Mouse (Mus musculus): ENCODE measurements around the gene Usp32. TPM values are rescaled to one million over a fixed set of nuclear protein-coding genes. Genes with fewer than 3 reads are reported as not detected.

The Usp32 gene
- total RNA-seq, 2 experiments from 2014 or later, result 21.8 to 22.7 TPM

GRCm38 (mm10) chr11:84988341-84988919, 151.5 kb downstream of the Usp32 start:
- intact Hi-C loops (cut with DNase I), result no loop called here
- peak in 1 of 2 experiments; percentile 33 for DNase-seq

- no peak for DNase-seq
- intact Hi-C loops (cut with DNase I), result no loop called here
Observed at GRCm38 (mm10) chr11:84985421-84985820, 154.5 kb downstream of the Usp32 start.

GRCm38 (mm10) chr11:84980697-84981096, 159.3 kb downstream of the Usp32 start:
- intact Hi-C loops (cut with DNase I), result no loop called here
- no peak for DNase-seq

GRCm38 (mm10) chr11:84979351-84979750, 160.6 kb downstream of the Usp32 start:
- intact Hi-C loops (cut with DNase I), result loop anchor here (5.0 kb wide), 1 partner anchor 37 kb away; no protein-coding TSS in a partner anchor

GRCm38 (mm10) chr11:84978113-84978512, 161.8 kb downstream of the Usp32 start:
- DNase-seq, result peak; percentile 45 to 64
- intact Hi-C loops (cut with DNase I), result loop anchor here (1.0 to 5.0 kb wide), 2 partner anchors 36 to 60 kb away; no protein-coding TSS in a partner anchor

More at GRCm38 (mm10) chr11:84979351-84979750, 160.6 kb downstream of the Usp32 start:
- no peak for DNase-seq

GRCm38 (mm10) chr11:84977385-84977952, 162.5 kb downstream of the Usp32 start:
- DNase-seq, result peak; percentile 65 to 66
- intact Hi-C loops (cut with DNase I), result loop anchor here (2.0 to 5.0 kb wide), 2 partner anchors 21 to 35 kb away; partner anchors contain the start of gene Car4

GRCm38 (mm10) chr11:84976706-84977105, 163.3 kb downstream of the Usp32 start:
- intact Hi-C loops (cut with DNase I), result loop anchor here (2.0 to 5.0 kb wide), 2 partner anchors 20 to 34 kb away; partner anchors contain the start of gene Car4
- no peak for DNase-seq

- no peak for DNase-seq
Observed at GRCm38 (mm10) chr11:84974582-84974981, 165.4 kb downstream of the Usp32 start.

GRCm38 (mm10) chr11:84973661-84974060, 166.3 kb downstream of the Usp32 start:
- no peak for DNase-seq
- intact Hi-C loops (cut with DNase I), result no loop called here

More at GRCm38 (mm10) chr11:84974582-84974981, 165.4 kb downstream of the Usp32 start:
- intact Hi-C loops (cut with DNase I), result no loop called here

GRCm38 (mm10) chr11:84972067-84972466, 167.9 kb downstream of the Usp32 start:
- intact Hi-C loops (cut with DNase I), result no loop called here
- no peak for DNase-seq

GRCm38 (mm10) chr11:84968775-84969174, 171.2 kb downstream of the Usp32 start:
- peak; percentile 66 to 78 for DNase-seq
- intact Hi-C loops (cut with DNase I), result no loop called here

GRCm38 (mm10) chr11:84968309-84968708, 171.7 kb downstream of the Usp32 start:
- intact Hi-C loops (cut with DNase I), result no loop called here
- DNase-seq, result no peak

GRCm38 (mm10) chr11:84967113-84967512, 172.8 kb downstream of the Usp32 start:
- no peak for DNase-seq
- intact Hi-C loops (cut with DNase I), result no loop called here

- DNase-seq, result no peak
- intact Hi-C loops (cut with DNase I), result no loop called here
Observed at GRCm38 (mm10) chr11:84966696-84967095, 173.3 kb downstream of the Usp32 start.

- no peak for DNase-seq
- intact Hi-C loops (cut with DNase I), result no loop called here
Observed at GRCm38 (mm10) chr11:84963556-84963955, 176.4 kb downstream of the Usp32 start.

- no peak for DNase-seq
- intact Hi-C loops (cut with DNase I), result no loop called here
Observed at GRCm38 (mm10) chr11:84962536-84962935, 177.4 kb downstream of the Usp32 start.

- intact Hi-C loops (cut with DNase I), result no loop called here
- no peak for DNase-seq
Observed at GRCm38 (mm10) chr11:84961571-84961970, 178.4 kb downstream of the Usp32 start.

GRCm38 (mm10) chr11:84960780-84961179, 179.2 kb downstream of the Usp32 start:
- DNase-seq, result no peak
- intact Hi-C loops (cut with DNase I), result no loop called here

GRCm38 (mm10) chr11:84960291-84960690, 179.7 kb downstream of the Usp32 start:
- DNase-seq, result no peak
- intact Hi-C loops (cut with DNase I), result no loop called here

- peak; percentile 51 to 56 for DNase-seq
- intact Hi-C loops (cut with DNase I), result no loop called here
Observed at GRCm38 (mm10) chr11:84959701-84960181, 180.2 kb downstream of the Usp32 start.

- DNase-seq, result no peak
- intact Hi-C loops (cut with DNase I), result no loop called here
Observed at GRCm38 (mm10) chr11:84959181-84959580, 180.8 kb downstream of the Usp32 start.

- no peak for DNase-seq
- intact Hi-C loops (cut with DNase I), result no loop called here
Observed at GRCm38 (mm10) chr11:84958271-84958630, 181.7 kb downstream of the Usp32 start.

All from heart, postnatal 14 days (tissue).